Mouse (Mus musculus) effector memory CD4-positive, alpha-beta T cell, adult 5 months (primary cell): Measurements from ENCODE around the gene Gm20890. TPM values are rescaled to one million over a fixed set of nuclear protein-coding genes. Genes with fewer than 3 reads are reported as not detected.

Experiments
- polyA plus RNA-seq: library from polyadenylated mRNA; unstranded; fragments of 100-300 nt; shearing (Covaris generic); gene quantifications from one replicate; pipeline ENCODE4 v1.2.1, GENCODE M21; 2017

Gene Gm20890
- polyA plus RNA-seq = not detected

GRCm38 (mm10) chrY:26776699-26777098, at the start of gene Gm20890:
Gene Gm20890 (minus strand): TSS chrY:26776799.

